Mouse (Mus musculus) skeletal muscle tissue, adult 2 months (tissue): Measurements from ENCODE around the gene Tpr.
A peak's percentile ranks its signal among the peaks of the same experiment; 100 is the strongest.

Source experiments
- DNase-seq: peaks from one replicate; pipeline ENCODE4 v3.0.0-alpha.2; 2012; ENCODE audit warnings: low read depth, low spot score

The Tpr gene

GRCm38 (mm10) chr1:150463068-150463467 is 70.4 kb downstream of the Tpr start:
- DNase-seq = no peak

DNA sequence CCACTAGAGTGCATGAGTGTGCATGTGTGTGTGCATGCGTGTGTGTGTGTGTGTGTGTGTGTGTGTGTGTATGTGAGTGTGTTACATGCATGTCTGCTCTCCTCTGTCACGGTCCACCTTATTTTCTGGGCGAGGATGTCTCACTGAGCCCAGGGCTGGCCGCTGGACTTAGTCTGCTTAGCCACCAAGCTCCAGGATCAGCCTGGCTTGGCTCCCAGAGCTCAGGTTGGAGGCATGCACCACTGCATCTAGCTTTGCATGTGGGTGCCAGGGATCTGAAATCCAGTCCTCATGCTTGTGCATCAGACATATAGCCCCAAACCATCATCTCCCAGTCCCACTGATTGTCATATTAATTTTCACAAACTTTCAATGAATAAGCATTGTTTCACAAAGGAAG is 71.1 kb downstream of the Tpr start:
- no peak for DNase-seq

DNA sequence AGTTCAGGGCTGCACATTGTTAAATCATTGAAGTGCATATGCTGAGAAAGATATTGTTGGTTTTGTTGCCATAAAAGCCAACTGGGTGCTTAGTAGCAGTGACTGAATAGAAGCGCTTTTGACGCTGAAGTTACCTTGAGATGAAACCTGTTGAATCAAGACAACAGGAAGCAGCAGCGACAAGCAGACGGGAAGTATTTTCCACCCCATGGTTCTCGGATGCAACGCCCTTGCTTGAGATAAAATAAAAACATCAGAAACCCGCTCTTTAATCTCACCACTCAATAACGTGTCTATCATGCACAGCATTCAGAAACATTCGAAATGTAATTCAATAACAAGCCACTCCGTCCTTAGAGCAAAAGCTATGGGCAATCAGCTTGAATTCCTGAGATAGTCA is 72.7 kb downstream of the Tpr start:
- DNase-seq = no peak

- DNase-seq = peak; percentile 74
These were observed 73.5 kb downstream of the Tpr start, which contains the start of gene Prg4 for GRCm38 (mm10) chr1:150466132-150466531. TSS of gene Prg4 (minus strand) at chr1:150466165.

DNA sequence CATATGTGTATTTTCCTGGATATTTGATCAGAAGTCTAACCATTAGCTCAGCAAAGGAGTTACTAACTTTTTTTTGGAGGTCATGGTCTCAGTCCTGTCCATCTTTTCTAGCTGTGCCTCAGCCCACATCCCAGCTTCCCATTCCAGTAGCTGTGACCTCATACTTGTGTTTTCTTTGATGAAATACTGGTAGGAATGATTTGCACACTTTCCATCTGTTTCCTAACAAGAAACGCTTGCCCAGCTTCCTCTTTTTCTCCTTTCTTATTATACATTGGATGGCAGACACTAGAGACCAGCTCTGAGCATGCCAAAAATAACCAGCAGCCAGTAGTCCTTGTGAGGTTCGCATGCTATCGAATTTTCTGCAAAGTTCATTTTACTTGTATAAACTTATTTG is 77.4 kb downstream of the Tpr start:
- DNase-seq = no peak

GRCm38 (mm10) chr1:150472525-150472924 is 79.9 kb downstream of the Tpr start:
- no peak for DNase-seq

DNA sequence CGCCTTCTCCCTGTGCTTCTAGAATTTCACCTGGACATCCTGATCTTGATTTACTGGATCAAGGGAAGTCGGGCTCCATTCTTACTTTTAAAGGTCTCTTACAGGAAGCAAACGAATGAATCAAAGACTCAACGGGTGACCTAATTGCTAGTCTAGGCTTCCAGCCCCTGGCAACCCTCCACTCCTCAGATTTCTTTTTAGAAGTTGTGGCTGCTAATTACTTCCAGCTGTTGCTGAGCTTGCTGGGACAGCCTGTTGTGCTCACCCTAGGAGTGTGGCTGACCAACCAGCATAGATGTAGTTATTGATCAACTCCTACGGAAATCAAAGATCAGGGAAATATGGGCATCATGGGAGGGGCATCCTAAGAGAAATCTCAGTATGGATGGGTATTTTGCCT is 88.0 kb downstream of the Tpr start:
- peak; percentile 76 for DNase-seq

DNA sequence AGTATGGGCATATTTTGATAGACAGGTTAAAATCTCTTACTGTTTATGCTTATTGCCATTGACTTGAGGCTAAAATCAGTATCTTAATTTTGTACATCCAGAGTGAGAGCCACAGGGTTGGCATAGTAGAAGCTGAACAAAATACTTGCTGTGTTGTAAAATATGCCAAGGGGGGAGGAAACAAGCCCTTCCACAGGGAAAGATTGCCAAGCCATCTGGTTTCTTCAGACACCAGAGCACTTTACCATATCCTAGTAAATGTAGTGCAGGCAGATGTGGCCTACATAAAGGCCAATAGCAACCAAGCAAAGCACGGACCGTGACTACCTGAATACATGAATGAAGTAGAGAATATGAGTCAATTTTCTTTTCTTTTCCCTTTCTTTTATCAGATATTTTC is 96.5 kb downstream of the Tpr start:
- no peak for DNase-seq

- no peak for DNase-seq
These were observed 104.1 kb downstream of the Tpr start for GRCm38 (mm10) chr1:150496626-150497302.

DNA sequence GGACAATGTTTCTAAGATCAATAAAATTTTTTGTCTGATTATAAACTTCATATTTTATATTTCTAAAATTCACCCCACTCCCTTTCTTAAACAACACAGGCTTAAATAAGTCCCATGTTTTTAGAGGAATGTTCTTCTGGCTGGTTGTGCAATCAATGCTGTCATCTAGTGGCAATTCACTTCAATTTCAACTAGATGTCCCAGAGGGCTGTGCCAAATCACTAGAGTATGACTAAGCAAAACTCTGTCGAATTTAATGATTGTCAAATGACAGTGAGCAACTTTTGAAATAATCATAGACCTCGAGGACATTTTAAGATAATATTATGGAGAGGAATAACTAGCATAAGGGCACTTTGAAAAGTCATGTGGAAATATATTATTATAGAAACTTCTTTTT is 105.1 kb downstream of the Tpr start:
- DNase-seq = peak; percentile 65

DNA sequence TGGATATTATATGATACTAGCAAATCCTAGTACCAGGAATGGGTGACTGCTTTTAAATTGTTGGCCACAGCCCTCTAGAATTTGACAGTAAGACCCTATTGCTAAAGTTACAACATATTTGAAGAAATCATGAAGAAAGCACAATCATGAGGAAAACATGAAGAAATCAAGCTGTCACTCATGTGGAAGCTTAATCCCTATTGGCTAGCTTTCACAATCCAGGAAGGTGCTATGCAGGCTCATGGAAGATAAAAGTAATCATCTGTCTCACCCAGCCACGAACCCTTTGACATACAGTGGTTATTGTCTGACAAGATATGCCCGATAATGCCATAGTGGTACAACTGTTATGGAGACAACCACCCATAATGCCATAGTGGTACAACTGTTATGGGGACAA is 105.5 kb downstream of the Tpr start:
- no peak for DNase-seq
